Mouse (Mus musculus) forelimb bud, embryonic 11.5 days (tissue): Measurements from ENCODE around the gene Mex3d.

ENCODE experiments used
- DNase-seq: peaks from one replicate; pipeline ENCODE4 v3.0.0-alpha.2; 2012; ENCODE audit warnings: low read depth, low spot score

Mex3d gene

GRCm38 (mm10) chr10:80386735-80387471, 556 bp downstream of the Mex3d start:
- no peak for DNase-seq

- no peak for DNase-seq
These were observed 1.4 kb downstream of the Mex3d start for GRCm38 (mm10) chr10:80385811-80386734.

- DNase-seq: no peak
These were observed 2.1 kb downstream of the Mex3d start for GRCm38 (mm10) chr10:80385310-80385709.

GRCm38 (mm10) chr10:80384709-80385108, 2.8 kb downstream of the Mex3d start:
- no peak for DNase-seq

- no peak for DNase-seq
These were observed 3.3 kb downstream of the Mex3d start for GRCm38 (mm10) chr10:80384115-80384639.

- no peak for DNase-seq
These were observed 4.0 kb downstream of the Mex3d start for GRCm38 (mm10) chr10:80383431-80383830.

GRCm38 (mm10) chr10:80382641-80383365, 4.7 kb downstream of the Mex3d start:
- DNase-seq: no peak

GRCm38 (mm10) chr10:80377716-80378115, 9.7 kb downstream of the Mex3d start:
- DNase-seq: no peak

- peak; percentile 95 for DNase-seq
These were observed 11.3 kb downstream of the Mex3d start for GRCm38 (mm10) chr10:80376160-80376559.

GRCm38 (mm10) chr10:80374063-80374462, 13.4 kb downstream of the Mex3d start:
- peak; percentile 71 for DNase-seq

GRCm38 (mm10) chr10:80372706-80373105, 14.8 kb downstream of the Mex3d start:
- no peak for DNase-seq

GRCm38 (mm10) chr10:80371983-80372382, 15.5 kb downstream of the Mex3d start:
- DNase-seq: no peak

GRCm38 (mm10) chr10:80371411-80371966, 16.0 kb downstream of the Mex3d start:
- peak; percentile 72 for DNase-seq

- DNase-seq: no peak
These were observed 17.3 kb downstream of the Mex3d start for GRCm38 (mm10) chr10:80369995-80370747.

- no peak for DNase-seq
These were observed 19.1 kb downstream of the Mex3d start for GRCm38 (mm10) chr10:80368392-80368791.

GRCm38 (mm10) chr10:80367954-80368353, 19.5 kb downstream of the Mex3d start:
- no peak for DNase-seq

- no peak for DNase-seq
These were observed 21.7 kb downstream of the Mex3d start for GRCm38 (mm10) chr10:80365736-80366135.

GRCm38 (mm10) chr10:80363734-80364133, 23.7 kb downstream of the Mex3d start:
- DNase-seq: no peak

- no peak for DNase-seq
These were observed 29.3 kb downstream of the Mex3d start for GRCm38 (mm10) chr10:80357994-80358639.

GRCm38 (mm10) chr10:80357336-80357735, 30.1 kb downstream of the Mex3d start:
- no peak for DNase-seq
